Mouse (Mus musculus) bone marrow macrophage, adult 2 months (primary cell): ENCODE data around the gene Gm12887.

Experiments
- CTCF ChIP-seq: IDR thresholded peaks from 2 replicates; pipeline ENCODE4 v1.5.1; 2012; ENCODE audit warnings: low read depth, mild to moderate bottlenecking, low read length, moderate library complexity
- POLR2A ChIP-seq: IDR thresholded peaks from 2 replicates; pipeline ENCODE4 v1.6.1; 2012; ENCODE audit warnings: mild to moderate bottlenecking, low read depth, low read length, borderline replicate concordance

GRCm38 (mm10) chr4:121657040-121657439, 35.1 kb upstream of the Gm12887 start:
- TF ChIP-seq CTCF (no peak), POLR2A (no peak)
